Mouse (Mus musculus): ENCODE data around the gene Cd47. TPM values are rescaled to one million over a fixed set of nuclear protein-coding genes. Genes with fewer than 3 reads are reported as not detected.
A peak's percentile ranks its signal among the peaks of the same experiment; 100 is the strongest.
"Not testable (repeated sequence)": the region's sequence is repeated elsewhere in the genome, so short reads cannot be mapped to it uniquely, and the experiment has no call there.

Gene Cd47
- polyA plus RNA-seq, 1 experiment from 2014 or later, result 286 TPM

DNA sequence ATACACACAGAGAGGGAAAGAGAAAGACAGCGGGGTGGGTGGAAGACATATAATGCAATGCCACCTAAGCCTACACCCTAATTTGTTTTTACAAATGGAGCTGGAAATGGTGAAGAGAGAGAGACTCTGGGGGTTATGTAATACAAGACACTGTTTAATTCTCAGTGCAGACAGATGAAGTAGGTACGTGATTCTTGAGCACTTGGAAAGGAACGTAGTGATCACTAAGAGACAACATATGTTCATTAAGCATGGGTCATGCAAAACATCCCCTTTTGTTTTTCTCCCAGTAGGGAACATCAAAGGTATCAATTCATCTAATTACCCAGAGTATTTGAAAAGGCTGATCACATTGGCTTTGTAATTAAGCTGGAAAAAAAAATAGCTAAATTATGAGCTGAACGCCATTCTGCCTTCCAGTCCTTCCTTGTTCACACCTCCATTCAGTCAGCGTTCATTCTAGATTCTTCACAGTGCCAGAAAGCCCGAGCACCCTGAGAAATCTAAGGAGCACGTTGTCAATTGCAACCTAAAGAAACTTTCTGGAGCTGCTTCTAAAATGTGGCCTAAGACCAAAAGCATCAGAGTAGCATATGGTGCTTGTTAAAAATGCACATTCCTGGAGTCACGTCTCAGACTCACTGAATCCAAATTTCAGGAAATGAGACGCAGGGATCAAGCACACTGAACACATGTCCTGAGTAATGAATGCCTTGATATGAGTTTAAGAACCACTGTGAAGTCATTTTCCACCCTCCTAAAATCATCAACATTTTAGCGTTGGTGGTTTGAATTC, 12.7 kb downstream of the Cd47 start:
- H3K4me2 ChIP-seq (ENCODE audit: low read depth, low read length), result no peak overlapping the region
- H3K36me3 ChIP-seq (ENCODE audit: control insufficient read depth, insufficient read depth), result no peaks in the 10 kb centered on the region
- H3K4me3 ChIP-seq (ENCODE audit: low read depth, low read length), result no peak overlapping the region
- no peak overlapping the region for H3K9ac ChIP-seq (ENCODE audit: low read depth, low read length)
- no peak overlapping the region for H3K27ac ChIP-seq (ENCODE audit: low read length)
- H3K27me3 ChIP-seq (ENCODE audit: control insufficient read depth, insufficient read depth, low read depth, low read length), result no peaks in the 10 kb centered on the region
- WGBS (ENCODE audit: insufficient replicate concordance), result 80% methylated on average over 10 of the region's 10 CpGs
- H3K4me1 ChIP-seq (ENCODE audit: control insufficient read depth, low read depth, low read length), result peaks cover 5% of the 10 kb centered on the region
- no peaks in the 10 kb centered on the region for H3K9me3 ChIP-seq (replicated peaks; ENCODE audit: control insufficient read depth, low read length)
- no peak for ATAC-seq (ENCODE audit: low read depth)

- ATAC-seq (ENCODE audit: low read depth), result peak; percentile 60; the same call in 1 of the 2 replicates
- no peak overlapping the region for H3K27ac ChIP-seq (ENCODE audit: low read length)
- H3K4me3 ChIP-seq (ENCODE audit: low read depth, low read length), result no peak overlapping the region
- H3K4me2 ChIP-seq (ENCODE audit: low read depth, low read length), result no peak overlapping the region
- H3K9me3 ChIP-seq (replicated peaks; ENCODE audit: control insufficient read depth, low read length), result no peaks in the 10 kb centered on the region
- no peaks in the 10 kb centered on the region for H3K27me3 ChIP-seq (ENCODE audit: control insufficient read depth, insufficient read depth, low read depth, low read length)
- H3K9ac ChIP-seq (ENCODE audit: low read depth, low read length), result no peak overlapping the region
- WGBS (ENCODE audit: insufficient replicate concordance), result 64% methylated on average over 4 of the region's 4 CpGs
- no peaks in the 10 kb centered on the region for H3K36me3 ChIP-seq (ENCODE audit: control insufficient read depth, insufficient read depth)
- peaks cover 14% of the 10 kb centered on the region for H3K4me1 ChIP-seq (ENCODE audit: control insufficient read depth, low read depth, low read length)
These were observed 14.1 kb downstream of the Cd47 start for GRCm38 (mm10) chr16:49814419-49814818.

DNA sequence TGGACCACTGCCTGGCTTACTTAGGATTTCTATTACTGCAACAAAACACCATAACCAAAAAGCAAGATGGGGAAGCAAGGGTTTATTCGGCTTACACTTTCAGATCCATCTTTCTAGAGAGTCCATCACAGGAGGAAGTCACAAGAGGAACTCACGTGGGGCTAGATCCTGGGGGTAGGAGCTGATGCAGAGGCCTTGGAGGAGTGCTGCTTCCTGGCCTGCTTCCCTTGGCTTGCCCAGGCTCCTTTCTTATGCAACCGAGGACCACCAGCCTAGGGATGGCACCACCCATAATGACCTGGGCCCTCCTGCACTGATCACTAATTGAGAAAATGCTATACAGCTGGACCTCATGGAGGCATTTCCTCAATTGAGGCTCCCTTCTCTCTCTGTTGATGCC, 16.6 kb downstream of the Cd47 start:
- Histone ChIP-seq H3K4me2 (ENCODE audit: low read depth, low read length) (no peak overlapping the region), H3K27ac (ENCODE audit: low read length) (no peak overlapping the region), H3K4me3 (ENCODE audit: low read depth, low read length) (no peak overlapping the region), H3K9ac (ENCODE audit: low read depth, low read length) (no peak overlapping the region), H3K9me3 (replicated peaks; ENCODE audit: control insufficient read depth, low read length) (no peaks in the 10 kb centered on the region), H3K27me3 (ENCODE audit: control insufficient read depth, insufficient read depth, low read depth, low read length) (no peaks in the 10 kb centered on the region), H3K36me3 (ENCODE audit: control insufficient read depth, insufficient read depth) (no peaks in the 10 kb centered on the region), H3K4me1 (ENCODE audit: control insufficient read depth, low read depth, low read length) (peaks cover 18% of the 10 kb centered on the region)
- no peak for ATAC-seq (ENCODE audit: low read depth)
- 75% methylated on average over 3 of the region's 3 CpGs for WGBS (ENCODE audit: insufficient replicate concordance)

GRCm38 (mm10) chr16:49818146-49818545, 17.8 kb downstream of the Cd47 start:
- H3K9ac ChIP-seq (ENCODE audit: low read depth, low read length), result no peak overlapping the region
- H3K27ac ChIP-seq (ENCODE audit: low read length), result peak overlapping the region; percentile 2
- H3K4me3 ChIP-seq (ENCODE audit: low read depth, low read length), result no peak overlapping the region
- 0 out of 2 replicates have a peak overlapping the region, but pooled peaks have one; percentile 0 for H3K4me2 ChIP-seq (ENCODE audit: low read depth, low read length)
- no peaks in the 10 kb centered on the region for H3K36me3 ChIP-seq (ENCODE audit: control insufficient read depth, insufficient read depth)
- H3K9me3 ChIP-seq (replicated peaks; ENCODE audit: control insufficient read depth, low read length), result no peaks in the 10 kb centered on the region
- ATAC-seq (ENCODE audit: low read depth), result no peak
- 28% methylated on average over 5 of the region's 5 CpGs for WGBS (ENCODE audit: insufficient replicate concordance)
- H3K4me1 ChIP-seq (ENCODE audit: control insufficient read depth, low read depth, low read length), result peaks cover 18% of the 10 kb centered on the region
- H3K27me3 ChIP-seq (ENCODE audit: control insufficient read depth, insufficient read depth, low read depth, low read length), result no peaks in the 10 kb centered on the region

DNA sequence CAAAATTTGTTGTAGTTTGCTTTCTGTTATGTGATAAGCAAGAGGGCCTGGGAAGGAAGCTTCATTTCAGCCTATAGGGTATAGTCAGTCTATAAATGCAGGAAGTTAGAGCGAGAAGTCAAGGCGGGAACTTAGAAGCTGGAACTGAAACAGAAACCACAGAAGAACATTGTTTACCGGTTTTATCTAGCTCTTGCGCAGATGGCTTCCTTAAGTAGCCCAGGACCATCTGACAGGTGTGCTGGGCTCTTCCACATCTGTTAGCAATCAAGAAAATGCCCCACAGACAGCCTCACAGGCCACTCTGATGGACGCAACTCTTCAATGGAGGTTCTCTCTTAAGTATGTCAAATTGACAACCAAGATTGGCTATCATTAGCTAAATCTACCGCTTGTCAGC, 18.3 kb downstream of the Cd47 start:
- peak overlapping the region; percentile 33 for H3K4me3 ChIP-seq (ENCODE audit: low read depth, low read length)
- peak overlapping the region; percentile 62 for H3K9ac ChIP-seq (ENCODE audit: low read depth, low read length)
- WGBS (ENCODE audit: insufficient replicate concordance), result 23% methylated on average over 6 of the region's 6 CpGs
- peak overlapping the region; percentile 61 for H3K4me2 ChIP-seq (ENCODE audit: low read depth, low read length)
- no peaks in the 10 kb centered on the region for H3K9me3 ChIP-seq (replicated peaks; ENCODE audit: control insufficient read depth, low read length)
- peak; percentile 69 for ATAC-seq (ENCODE audit: low read depth)
- peaks cover 18% of the 10 kb centered on the region for H3K4me1 ChIP-seq (ENCODE audit: control insufficient read depth, low read depth, low read length)
- H3K36me3 ChIP-seq (ENCODE audit: control insufficient read depth, insufficient read depth), result no peaks in the 10 kb centered on the region
- peak overlapping the region; percentile 76 for H3K27ac ChIP-seq (ENCODE audit: low read length)
- no peaks in the 10 kb centered on the region for H3K27me3 ChIP-seq (ENCODE audit: control insufficient read depth, insufficient read depth, low read depth, low read length)

- no peak overlapping the region for H3K9ac ChIP-seq (ENCODE audit: low read depth, low read length)
- 67% methylated on average over 3 of the region's 3 CpGs for WGBS (ENCODE audit: insufficient replicate concordance)
- H3K4me1 ChIP-seq (ENCODE audit: control insufficient read depth, low read depth, low read length), result peaks cover 18% of the 10 kb centered on the region
- no peaks in the 10 kb centered on the region for H3K36me3 ChIP-seq (ENCODE audit: control insufficient read depth, insufficient read depth)
- no peak overlapping the region for H3K4me2 ChIP-seq (ENCODE audit: low read depth, low read length)
- ATAC-seq (ENCODE audit: low read depth), result no peak
- no peaks in the 10 kb centered on the region for H3K27me3 ChIP-seq (ENCODE audit: control insufficient read depth, insufficient read depth, low read depth, low read length)
- H3K9me3 ChIP-seq (replicated peaks; ENCODE audit: control insufficient read depth, low read length), result no peaks in the 10 kb centered on the region
- H3K4me3 ChIP-seq (ENCODE audit: low read depth, low read length), result no peak overlapping the region
- peak overlapping the region; percentile 49 for H3K27ac ChIP-seq (ENCODE audit: low read length)
These were observed 19.2 kb downstream of the Cd47 start for GRCm38 (mm10) chr16:49819494-49819893.

- H3K36me3 ChIP-seq (ENCODE audit: control insufficient read depth, insufficient read depth); ATAC-seq (ENCODE audit: low read depth); H3K4me1 ChIP-seq (ENCODE audit: control insufficient read depth, low read depth, low read length); H3K9ac ChIP-seq (ENCODE audit: low read depth, low read length); H3K4me3 ChIP-seq (ENCODE audit: low read depth, low read length); H3K27me3 ChIP-seq (ENCODE audit: control insufficient read depth, insufficient read depth, low read depth, low read length); H3K9me3 ChIP-seq (replicated peaks; ENCODE audit: control insufficient read depth, low read length); H3K27ac ChIP-seq (ENCODE audit: low read length); H3K4me2 ChIP-seq (ENCODE audit: low read depth, low read length): not testable (repeated sequence)
- WGBS (ENCODE audit: insufficient replicate concordance), result 91% methylated on average over 3 of the region's 3 CpGs
These were observed 30.6 kb downstream of the Cd47 start for GRCm38 (mm10) chr16:49830911-49831310.

- Histone ChIP-seq H3K36me3 (ENCODE audit: control insufficient read depth, insufficient read depth) (no peaks in the 10 kb centered on the region), H3K9me3 (replicated peaks; ENCODE audit: control insufficient read depth, low read length) (no peaks in the 10 kb centered on the region), H3K4me1 (ENCODE audit: control insufficient read depth, low read depth, low read length) (peaks cover 9% of the 10 kb centered on the region), H3K27ac (ENCODE audit: low read length) (no peak overlapping the region), H3K4me3 (ENCODE audit: low read depth, low read length) (no peak overlapping the region), H3K27me3 (ENCODE audit: control insufficient read depth, insufficient read depth, low read depth, low read length) (no peaks in the 10 kb centered on the region), H3K9ac (ENCODE audit: low read depth, low read length) (no peak overlapping the region), H3K4me2 (ENCODE audit: low read depth, low read length) (no peak overlapping the region)
- 64% methylated on average over 3 of the region's 3 CpGs for WGBS (ENCODE audit: insufficient replicate concordance)
- no peak for ATAC-seq (ENCODE audit: low read depth)
These were observed 32.0 kb downstream of the Cd47 start for GRCm38 (mm10) chr16:49832339-49832738.

- peaks cover 26% of the 10 kb centered on the region for H3K4me1 ChIP-seq (ENCODE audit: control insufficient read depth, low read depth, low read length)
- H3K4me2 ChIP-seq (ENCODE audit: low read depth, low read length), result no peak overlapping the region
- no peaks in the 10 kb centered on the region for H3K9me3 ChIP-seq (replicated peaks; ENCODE audit: control insufficient read depth, low read length)
- no peak overlapping the region; the same call in 1 of the 2 replicates for H3K9ac ChIP-seq (ENCODE audit: low read depth, low read length)
- H3K4me3 ChIP-seq (ENCODE audit: low read depth, low read length), result no peak overlapping the region
- H3K27me3 ChIP-seq (ENCODE audit: control insufficient read depth, insufficient read depth, low read depth, low read length), result no peaks in the 10 kb centered on the region
- H3K27ac ChIP-seq (ENCODE audit: low read length), result peak overlapping the region; percentile 63
- no peaks in the 10 kb centered on the region for H3K36me3 ChIP-seq (ENCODE audit: control insufficient read depth, insufficient read depth)
- ATAC-seq (ENCODE audit: low read depth), result peak; percentile 36; the same call in 1 of the 2 replicates
- WGBS (ENCODE audit: insufficient replicate concordance), result 14% methylated on average over 4 of the region's 4 CpGs
These were observed 33.9 kb downstream of the Cd47 start for GRCm38 (mm10) chr16:49834130-49834693.
